Mouse (Mus musculus): ENCODE measurements around the gene Gm9639.
"Not testable (repeated sequence)": the region's sequence is repeated elsewhere in the genome, so short reads cannot be mapped to it uniquely, and the experiment has no call there.

The Gm9639 gene

GRCm38 (mm10) chr10:77752312-77752711, 42.6 kb downstream of the Gm9639 start:
- not testable (repeated sequence) for DNase-seq (ENCODE audit: low spot score)

GRCm38 (mm10) chr10:77751254-77751653, 43.6 kb downstream of the Gm9639 start, which contains the start of gene Gm9736:
TSS of gene Gm9736 (minus strand) at chr10:77751354.
- not testable (repeated sequence) for DNase-seq (ENCODE audit: low spot score)

- not testable (repeated sequence) for DNase-seq (ENCODE audit: low spot score)
These were observed 44.2 kb downstream of the Gm9639 start for GRCm38 (mm10) chr10:77750686-77751085.
